In the genomic region with DNA sequence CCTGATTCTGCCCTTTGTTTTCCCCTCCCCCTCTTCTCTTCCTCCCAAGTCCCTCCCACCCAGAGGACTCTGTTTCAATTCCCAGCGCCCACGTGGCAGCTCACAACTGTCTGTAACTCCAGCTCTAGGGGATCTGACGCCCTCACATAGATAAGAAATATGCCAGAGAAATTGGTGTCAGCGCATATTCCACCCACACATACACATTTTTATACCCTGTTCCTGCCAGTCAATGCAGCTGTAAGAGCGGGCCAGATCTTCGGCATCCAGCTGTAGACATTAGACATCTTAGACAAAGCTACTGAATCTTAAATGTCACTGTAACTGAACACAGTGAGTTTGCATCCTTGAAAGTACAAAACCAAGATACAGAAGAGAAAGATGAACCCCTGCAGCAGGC, we compare ENCODE assay signal across 15 mouse cellular contexts.
"Had no signal": no experiment of that assay in that cellular context is flagged by ENCODE, and none has a peak within 500 bp of the region (broad histone marks: within the 10 kb centered on the region; RNA-seq: fewer than 3 reads in every experiment).

No protein-coding gene starts in this region.

- DNase-seq: lung, adult 18-20 months; lung, embryonic 14.5 days; lung, postnatal 10 days; right cerebral cortex, postnatal 14 days; right cerebral cortex, postnatal 4 days; spleen, adult 18-20 months; thymus, adult 18-20 months; thymus, postnatal 25 days; thymus, postnatal 4 days had no signal

- ATAC-seq: midbrain, embryonic 13.5 days; midbrain, embryonic 15.5 days had no signal

- H3K27me3 ChIP-seq: midbrain, embryonic 13.5 days; midbrain, embryonic 15.5 days; neural tube, embryonic 12.5 days had no signal

- H3K4me1 ChIP-seq: megakaryocyte, embryonic 14.5 days; midbrain, embryonic 13.5 days; midbrain, embryonic 15.5 days; neural tube, embryonic 12.5 days had no signal

- H3K4me3 ChIP-seq: megakaryocyte, embryonic 14.5 days; midbrain, embryonic 13.5 days; midbrain, embryonic 15.5 days; neural tube, embryonic 12.5 days had no signal

- H3K27ac ChIP-seq: liver, embryonic 14.5 days; macrophage; midbrain, embryonic 13.5 days; midbrain, embryonic 15.5 days; neural tube, embryonic 12.5 days had no signal

- H3K36me3 ChIP-seq: midbrain, embryonic 13.5 days; midbrain, embryonic 15.5 days; neural tube, embryonic 12.5 days had no signal
